ENCODE assay signal across 9 mouse cellular contexts in genomic region chr2:71813022-71813358, GRCm38 (mm10).
DNase-seq lines count a peak whose midpoint lies in the region; ATAC-seq lines count a peak whose summit lies in the region.
"Had no signal": no experiment of that assay in that cellular context is flagged by ENCODE, and none has a peak within 500 bp of the region (broad histone marks: within the 10 kb centered on the region; RNA-seq: fewer than 3 reads in every experiment).

No protein-coding gene starts in this region.

- 79% methylated on average over 9 of the region's 9 CpGs for WGBS in hindbrain, embryonic 14.5 days
- WGBS in hindbrain, embryonic 13.5 days: 80% methylated on average over 7 of the region's 9 CpGs
- WGBS in neural tube, embryonic 13.5 days: 87% methylated on average over 7 of the region's 9 CpGs
- 82% methylated on average over 9 of the region's 9 CpGs for WGBS in intestine, embryonic 16.5 days
- WGBS in stomach, embryonic 16.5 days: 55% methylated on average over 5 of the region's 9 CpGs

- H3K9me3 ChIP-seq in hindbrain, embryonic 14.5 days (ENCODE audit: control insufficient read depth, low read length): no peaks in the 10 kb centered on the region
- no peaks in the 10 kb centered on the region for H3K9me3 ChIP-seq in hindbrain, embryonic 13.5 days
- H3K9me3 ChIP-seq in neural tube, embryonic 13.5 days: no peaks in the 10 kb centered on the region
- no peaks in the 10 kb centered on the region for H3K9me3 ChIP-seq in intestine, embryonic 16.5 days (ENCODE audit: control insufficient read depth, low read length)
- no peaks in the 10 kb centered on the region for H3K9me3 ChIP-seq in stomach, embryonic 16.5 days (replicated peaks; ENCODE audit: control insufficient read depth, low read length)
- H3K9me3 ChIP-seq: liver, embryonic 13.5 days had no signal

- no peak for DNase-seq in hindbrain, embryonic 14.5 days (ENCODE audit: low spot score)
- no peak for DNase-seq in neural tube, embryonic 10.5 days (ENCODE audit: extremely low spot score, low spot score)
- DNase-seq in adrenal gland, adult (ENCODE audit: inconsistent age in 2 of 2, low spot score in 1 of 2): no peak
- DNase-seq in cerebellum, adult 11-12 months: no peak

- ATAC-seq in hindbrain, embryonic 14.5 days (ENCODE audit: low FRiP score): peak; percentile 53; the same call in 1 of the 2 replicates
- ATAC-seq in hindbrain, embryonic 13.5 days (ENCODE audit: low FRiP score): no peak; the same call in 1 of the 2 replicates
- peak; percentile 37; the same call in 1 of the 2 replicates for ATAC-seq in neural tube, embryonic 13.5 days (ENCODE audit: low read depth)
- ATAC-seq in intestine, embryonic 16.5 days: peak; percentile 18; the same call in 1 of the 2 replicates
- no peak for ATAC-seq in stomach, embryonic 16.5 days (ENCODE audit: insufficient read depth, low FRiP score)

- no peak overlapping the region for H3K9ac ChIP-seq in hindbrain, embryonic 14.5 days
- no peak overlapping the region for H3K9ac ChIP-seq in hindbrain, embryonic 13.5 days
- no peak overlapping the region for H3K9ac ChIP-seq in neural tube, embryonic 13.5 days
- H3K9ac ChIP-seq in intestine, embryonic 16.5 days (ENCODE audit: low read depth, low read length): no peak overlapping the region
- no peak overlapping the region for H3K9ac ChIP-seq in stomach, embryonic 16.5 days (ENCODE audit: low read length)
- H3K9ac ChIP-seq: liver, embryonic 13.5 days had no signal

- no peak overlapping the region for H3K4me3 ChIP-seq in hindbrain, embryonic 14.5 days (replicated peaks; ENCODE audit: low read length)
- H3K4me3 ChIP-seq in hindbrain, embryonic 13.5 days: no peak overlapping the region
- H3K4me3 ChIP-seq in neural tube, embryonic 13.5 days: no peak overlapping the region
- no peak overlapping the region for H3K4me3 ChIP-seq in intestine, embryonic 16.5 days (ENCODE audit: low read length)
- H3K4me3 ChIP-seq in stomach, embryonic 16.5 days (replicated peaks; ENCODE audit: low read length): no peak overlapping the region
- H3K4me3 ChIP-seq: liver, embryonic 13.5 days had no signal

- H3K36me3 ChIP-seq in hindbrain, embryonic 14.5 days (replicated peaks; ENCODE audit: control insufficient read depth, insufficient read depth): no peaks in the 10 kb centered on the region
- H3K36me3 ChIP-seq in hindbrain, embryonic 13.5 days: no peaks in the 10 kb centered on the region
- no peaks in the 10 kb centered on the region for H3K36me3 ChIP-seq in neural tube, embryonic 13.5 days
- no peaks in the 10 kb centered on the region for H3K36me3 ChIP-seq in intestine, embryonic 16.5 days (ENCODE audit: control insufficient read depth, insufficient read depth, low read length)
- H3K36me3 ChIP-seq in stomach, embryonic 16.5 days (ENCODE audit: control insufficient read depth, insufficient read depth, low read length): no peaks in the 10 kb centered on the region
- H3K36me3 ChIP-seq: liver, embryonic 13.5 days had no signal

- no peaks in the 10 kb centered on the region for H3K27me3 ChIP-seq in hindbrain, embryonic 14.5 days (ENCODE audit: control insufficient read depth, insufficient read depth, low read length)
- H3K27me3 ChIP-seq in hindbrain, embryonic 13.5 days: 0 out of 2 replicates have a peak, but pooled peaks cover 3% of the 10 kb centered on the region
- H3K27me3 ChIP-seq in neural tube, embryonic 13.5 days: no peaks in the 10 kb centered on the region
- H3K27me3 ChIP-seq in intestine, embryonic 16.5 days (replicated peaks; ENCODE audit: control insufficient read depth, insufficient read depth, low read length): no peaks in the 10 kb centered on the region
- no peaks in the 10 kb centered on the region for H3K27me3 ChIP-seq in stomach, embryonic 16.5 days (ENCODE audit: control insufficient read depth, insufficient read depth, low read length)
- H3K27me3 ChIP-seq: liver, embryonic 13.5 days had no signal

- H3K4me1 ChIP-seq in hindbrain, embryonic 14.5 days (replicated peaks; ENCODE audit: control insufficient read depth, insufficient read depth, low read length): 0 out of 2 replicates have a peak, but pooled peaks cover 9% of the 10 kb centered on the region
- H3K4me1 ChIP-seq in hindbrain, embryonic 13.5 days (replicated peaks): peaks cover 28% of the 10 kb centered on the region
- peaks cover 26% of the 10 kb centered on the region for H3K4me1 ChIP-seq in neural tube, embryonic 13.5 days (replicated peaks)
- H3K4me1 ChIP-seq in intestine, embryonic 16.5 days (ENCODE audit: control insufficient read depth, insufficient read depth, low read length): peaks cover 41% of the 10 kb centered on the region
- H3K4me1 ChIP-seq in stomach, embryonic 16.5 days (ENCODE audit: control insufficient read depth, insufficient read depth, low read length): peaks cover 28% of the 10 kb centered on the region

- no peak overlapping the region for H3K27ac ChIP-seq in hindbrain, embryonic 14.5 days
- H3K27ac ChIP-seq in hindbrain, embryonic 13.5 days: no peak overlapping the region
- H3K27ac ChIP-seq in neural tube, embryonic 13.5 days (replicated peaks): no peak overlapping the region
- H3K27ac ChIP-seq in intestine, embryonic 16.5 days (ENCODE audit: low read length): 0 out of 2 replicates have a peak overlapping the region, but pooled peaks have one; percentile 40
- peak overlapping the region; percentile 77; the same call in 1 of the 2 replicates for H3K27ac ChIP-seq in stomach, embryonic 16.5 days (ENCODE audit: low read length)
- H3K27ac ChIP-seq: liver, embryonic 13.5 days had no signal

- H3K4me2 ChIP-seq in hindbrain, embryonic 14.5 days (replicated peaks): no peak overlapping the region
- no peak overlapping the region for H3K4me2 ChIP-seq in hindbrain, embryonic 13.5 days
- no peak overlapping the region for H3K4me2 ChIP-seq in neural tube, embryonic 13.5 days
- no peak overlapping the region for H3K4me2 ChIP-seq in intestine, embryonic 16.5 days (ENCODE audit: low read depth, low read length)
- H3K4me2 ChIP-seq in stomach, embryonic 16.5 days (ENCODE audit: low read depth, low read length): no peak overlapping the region
- H3K4me2 ChIP-seq: liver, embryonic 13.5 days had no signal

Comparison
In these comparisons a context has a peak if more than half of its experiments do, and no peak if none do; other contexts are left out.
1. ATAC-seq: peak in hindbrain, embryonic 14.5 days (single experiment), neural tube, embryonic 13.5 days (single experiment) and intestine, embryonic 16.5 days (single experiment); none in hindbrain, embryonic 13.5 days (single experiment) and stomach, embryonic 16.5 days (single experiment).
2. H3K27ac ChIP-seq: peak in intestine, embryonic 16.5 days (single experiment) and stomach, embryonic 16.5 days (single experiment); none in hindbrain, embryonic 14.5 days (single experiment), hindbrain, embryonic 13.5 days (single experiment) and neural tube, embryonic 13.5 days (single experiment).